Mouse (Mus musculus) lung, postnatal 36 days (tissue): ENCODE measurements around the gene Pts.
A peak's percentile ranks its signal among the peaks of the same experiment; 100 is the strongest.

Source experiments
- DNase-seq: peaks from one replicate; pipeline ENCODE4 v3.0.0; 2022; ENCODE audit warnings: mixed read lengths

Pts gene

DNA sequence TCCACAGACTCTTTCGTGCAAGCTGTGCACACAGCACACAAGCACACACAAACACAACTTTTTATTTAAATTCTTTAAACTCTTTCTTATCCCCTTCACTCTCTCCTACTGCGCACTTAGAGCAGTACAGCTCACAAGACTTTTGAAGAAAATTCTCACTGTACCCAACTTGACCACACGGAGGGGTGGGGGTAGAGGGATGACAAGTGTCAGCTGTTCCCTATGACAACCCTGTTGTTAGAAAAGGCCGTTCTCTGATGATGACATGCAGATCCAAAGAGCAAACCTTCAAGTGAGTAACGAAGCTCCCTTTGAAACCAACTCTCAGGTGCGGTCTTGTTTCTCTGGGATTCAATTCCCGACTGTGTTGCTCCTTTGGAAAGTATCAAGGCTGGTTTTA, 664 bp downstream of the Pts start:
- DNase-seq: no peak

DNA sequence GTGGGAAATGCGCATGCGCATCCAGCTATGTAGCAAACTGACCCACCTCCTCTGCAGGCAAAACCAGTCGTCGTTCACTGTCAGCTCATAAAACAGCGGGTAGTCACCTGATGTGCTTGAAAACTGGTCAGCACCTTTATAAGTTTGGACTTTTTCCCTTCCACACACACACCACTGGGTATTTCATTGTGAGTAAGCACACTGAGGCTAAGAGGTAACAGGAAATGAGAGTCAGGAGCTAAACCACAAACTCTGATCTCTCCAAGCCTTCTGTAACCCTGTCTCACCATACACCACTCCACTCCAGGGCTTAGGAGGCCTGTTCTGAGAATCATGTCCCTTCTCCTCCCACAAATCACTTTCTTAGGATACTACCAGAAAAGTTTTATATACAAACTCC, 2.9 kb downstream of the Pts start:
- DNase-seq: no peak

DNA sequence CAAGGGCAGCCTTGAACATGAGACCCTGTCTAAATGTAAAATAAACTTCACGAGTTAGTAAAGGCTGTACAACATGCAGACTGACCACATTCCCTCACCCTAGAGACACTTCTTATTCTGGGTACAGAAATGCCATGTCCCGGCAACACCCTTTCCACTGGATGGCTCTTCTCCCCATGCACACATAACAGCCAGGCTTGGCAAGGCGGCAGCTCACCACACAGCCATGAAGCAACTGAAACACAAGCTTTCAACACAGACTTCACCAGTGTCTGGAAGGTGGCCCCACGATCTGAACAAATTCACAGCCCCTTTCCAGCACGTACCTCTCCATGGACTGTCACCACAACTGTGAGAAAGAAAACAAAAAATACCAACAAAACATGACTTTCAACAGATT, 3.6 kb downstream of the Pts start:
- DNase-seq: no peak

DNA sequence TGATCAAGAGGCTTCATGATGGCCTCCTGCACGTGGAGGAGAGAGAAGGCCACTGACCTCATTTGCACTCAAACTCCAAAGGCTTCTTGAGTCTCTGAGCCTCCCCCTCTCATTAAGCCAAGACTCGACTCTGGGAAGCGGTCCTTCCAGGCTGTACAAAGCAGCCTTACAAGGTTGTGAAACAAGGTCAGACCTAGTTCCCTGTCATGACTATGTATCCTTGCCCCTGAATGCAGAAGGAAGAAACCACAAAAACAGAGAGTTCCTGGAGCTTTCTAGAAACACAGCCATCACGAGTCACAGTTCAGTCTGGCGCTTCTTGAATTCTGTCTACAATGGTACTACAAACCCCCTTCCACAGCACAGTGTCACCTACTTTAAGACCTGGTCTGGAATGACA, 6.0 kb downstream of the Pts start:
- DNase-seq: peak; percentile 38

DNA sequence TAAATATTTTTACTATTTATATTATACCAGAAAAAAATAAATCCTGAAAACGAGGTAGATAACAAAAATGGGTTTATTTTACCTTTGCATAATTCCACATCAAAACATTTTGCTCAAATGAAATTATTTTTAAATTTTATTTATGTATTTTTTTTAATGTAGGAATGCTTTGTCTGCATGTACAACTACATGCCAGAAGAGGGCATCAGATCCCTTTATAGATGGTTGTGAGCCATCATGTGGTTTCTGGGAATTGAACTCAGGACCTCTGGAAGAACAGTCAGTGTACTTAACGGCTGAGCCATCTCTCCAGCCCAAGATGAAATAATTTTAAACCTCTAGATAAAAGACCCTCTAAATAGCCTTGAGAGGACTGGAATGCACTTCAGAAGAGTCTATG, 7.0 kb downstream of the Pts start:
- no peak for DNase-seq

DNA sequence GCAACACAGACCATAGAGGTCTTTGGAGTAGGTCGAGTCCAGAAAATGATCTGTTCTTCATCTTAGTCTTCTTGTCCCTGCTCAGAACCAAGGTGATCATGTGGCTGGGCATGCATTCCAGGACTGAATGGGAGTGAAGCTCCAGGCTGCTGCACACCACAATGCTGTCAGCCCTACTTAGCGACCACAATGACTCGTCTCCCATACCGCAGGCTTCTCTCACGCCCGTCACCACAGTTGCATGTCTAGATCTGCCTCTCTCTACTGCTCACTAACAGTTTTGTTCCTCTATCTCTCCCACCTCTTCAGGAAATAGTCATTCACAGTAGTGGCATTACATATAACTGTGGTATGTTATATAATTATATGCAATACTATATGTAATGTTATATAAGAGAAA, 7.8 kb downstream of the Pts start:
- no peak for DNase-seq

DNA sequence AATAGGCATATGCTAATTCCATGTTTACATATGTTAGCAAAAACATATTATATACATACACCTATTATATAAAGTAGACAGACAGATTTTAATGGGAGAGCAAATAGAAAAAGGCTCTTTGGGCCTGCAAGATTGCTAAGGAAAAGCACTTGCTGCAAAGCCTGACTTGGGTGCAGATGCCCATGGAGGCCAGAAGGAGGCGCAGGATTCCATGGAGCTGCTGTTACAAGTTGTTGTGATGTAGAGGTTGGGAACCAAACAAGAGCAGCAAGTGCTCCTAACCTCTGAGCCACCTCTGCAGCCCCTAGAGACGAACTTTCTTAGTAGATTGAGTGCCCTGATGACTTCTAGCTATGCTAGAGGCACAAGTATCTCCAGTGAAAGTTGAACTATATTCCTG, 9.7 kb downstream of the Pts start:
- no peak for DNase-seq

DNA sequence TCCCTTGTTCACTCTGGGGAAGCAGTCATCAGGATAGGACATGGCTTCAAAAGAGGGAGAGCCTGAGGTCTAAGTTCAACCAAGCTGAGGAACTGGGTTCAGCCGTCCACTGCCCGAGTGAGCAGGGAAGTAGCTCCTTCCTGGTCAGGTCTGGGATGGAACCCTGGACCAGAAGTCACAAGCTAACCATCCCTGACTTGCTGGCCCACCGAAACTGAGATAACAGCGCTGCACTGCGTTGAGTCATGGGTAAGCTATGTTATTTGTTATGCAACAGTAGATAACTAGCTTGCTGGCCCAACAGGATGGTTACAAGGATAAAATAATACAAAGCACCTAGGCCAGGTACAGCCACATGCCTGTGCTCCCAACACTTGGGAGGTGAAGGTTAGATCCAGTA, 13.1 kb downstream of the Pts start:
- no peak for DNase-seq

DNA sequence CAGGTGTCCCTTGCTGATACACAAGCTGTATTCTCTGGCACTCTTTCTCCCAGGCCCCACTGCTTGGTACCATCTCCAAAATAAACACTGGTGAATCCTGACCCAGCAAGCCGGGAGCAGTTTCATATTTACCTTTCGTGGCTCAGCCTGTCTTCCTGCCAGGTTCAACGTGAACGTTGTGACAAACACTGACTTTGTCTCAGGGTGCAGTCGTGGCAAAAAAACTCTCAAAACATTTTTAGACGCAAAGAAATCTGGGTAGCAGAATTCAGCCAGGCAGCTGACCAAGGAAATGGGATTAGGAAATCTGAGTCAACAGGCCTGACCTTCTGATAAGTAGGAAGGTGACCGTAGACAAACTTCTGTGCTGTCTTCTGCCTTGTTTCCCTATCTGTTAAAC, 21.0 kb downstream of the Pts start:
- DNase-seq: no peak

DNA sequence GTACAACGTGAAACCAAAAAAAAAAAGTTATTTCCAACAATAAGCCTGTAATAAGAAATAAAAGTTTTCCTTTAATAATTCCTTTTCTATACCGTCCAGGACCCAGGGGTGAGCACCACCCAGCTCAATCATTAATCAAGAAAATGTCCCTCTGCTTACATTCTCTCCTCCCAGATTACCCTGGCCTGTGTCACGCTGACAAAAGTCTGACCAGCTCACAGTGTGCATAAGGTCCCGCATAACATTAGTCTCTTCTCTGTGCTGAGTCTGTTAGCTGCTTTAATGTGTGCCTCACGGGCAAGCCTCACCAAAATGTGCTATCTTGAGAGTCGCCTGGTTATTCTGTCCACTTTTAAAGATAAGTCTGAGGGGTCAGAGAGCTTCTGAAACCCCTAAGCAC, 23.1 kb downstream of the Pts start:
- DNase-seq: no peak

DNA sequence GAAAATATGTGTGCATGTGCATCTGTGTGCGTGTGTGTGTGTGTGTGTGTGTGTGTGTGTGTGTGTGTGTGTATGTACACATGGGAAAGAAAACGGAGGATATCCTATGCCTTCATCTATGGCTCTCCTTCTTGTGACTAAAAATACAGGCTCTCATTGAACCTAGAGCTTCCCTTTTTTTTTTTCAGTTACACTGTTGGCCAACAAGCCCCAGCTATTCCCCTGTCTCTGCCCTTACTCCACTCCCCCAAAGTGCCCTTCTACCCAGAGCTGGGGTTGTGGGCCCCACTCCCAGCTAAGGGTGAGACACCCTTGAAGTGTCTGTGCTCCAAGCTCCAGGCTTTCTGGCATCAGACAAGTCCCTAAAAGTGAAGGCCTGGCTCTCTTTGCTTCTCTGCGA, 25.6 kb downstream of the Pts start:
- DNase-seq: no peak

DNA sequence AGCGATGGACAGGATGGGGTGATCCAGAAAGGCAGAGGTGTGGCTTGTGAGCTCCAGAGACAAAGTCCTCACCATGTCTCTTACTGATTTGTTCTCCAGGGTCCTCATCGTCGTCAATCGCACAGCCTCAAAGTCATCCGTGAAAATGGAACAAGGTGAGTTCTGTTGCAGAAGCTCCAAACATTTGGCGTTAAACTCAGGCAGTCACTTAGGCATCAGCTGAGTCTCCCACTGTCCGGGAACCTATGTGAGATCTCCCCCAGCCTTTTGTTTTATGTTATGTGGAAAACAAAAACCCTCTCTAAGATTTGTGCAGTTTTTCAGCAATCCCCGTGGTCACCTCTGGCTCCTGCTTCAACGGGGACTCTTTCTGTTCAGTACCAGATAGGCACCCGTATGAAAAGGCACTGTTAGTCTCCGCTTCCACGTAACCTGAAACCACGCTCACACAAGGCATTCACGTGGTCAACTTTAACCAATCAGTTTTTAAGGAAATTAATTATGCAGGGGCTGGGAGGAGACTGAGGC, 27.5 kb downstream of the Pts start:
- DNase-seq: no peak

DNA sequence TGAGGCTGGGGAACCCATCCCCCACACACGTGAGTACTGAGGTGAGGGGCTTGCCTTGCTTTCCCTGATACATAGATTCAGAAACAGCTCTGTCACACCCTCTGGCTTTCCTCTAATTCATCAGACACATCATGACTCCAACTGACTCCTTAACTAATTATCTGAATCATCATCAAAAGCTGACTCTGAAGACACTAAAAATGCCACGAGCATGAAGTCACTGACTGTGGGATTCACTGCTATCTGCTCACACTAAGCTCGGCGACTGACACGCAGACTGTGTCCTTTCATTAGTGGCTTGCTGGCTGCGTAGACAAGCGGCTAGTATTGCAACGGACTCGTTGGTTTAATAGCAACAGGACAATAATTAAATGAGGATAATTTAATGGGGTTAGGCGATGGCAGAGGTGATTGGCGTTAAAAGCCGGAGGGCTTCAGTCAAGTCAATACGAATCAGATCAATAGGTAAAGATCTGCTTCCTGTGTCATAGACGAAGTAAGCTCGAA, 28.0 kb downstream of the Pts start:
- no peak for DNase-seq

DNA sequence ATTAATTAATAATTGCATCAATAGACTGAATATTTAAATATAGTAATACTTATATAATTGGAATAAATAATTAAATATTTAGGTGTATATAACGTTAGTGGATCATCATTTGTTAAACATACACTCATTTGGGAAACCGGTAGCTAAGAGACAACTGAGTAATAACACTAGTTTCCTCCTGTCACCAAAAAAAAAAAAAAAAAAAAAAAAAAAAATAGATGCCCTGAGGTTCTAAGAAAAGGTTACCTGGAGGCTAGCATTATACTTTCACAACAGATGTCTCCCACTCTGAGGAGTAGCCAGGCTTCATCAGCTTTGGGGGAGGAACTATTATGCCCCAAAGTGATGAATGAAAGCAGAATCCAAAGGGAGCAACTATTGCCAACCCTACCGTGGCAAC, 28.7 kb downstream of the Pts start:
- DNase-seq: no peak

DNA sequence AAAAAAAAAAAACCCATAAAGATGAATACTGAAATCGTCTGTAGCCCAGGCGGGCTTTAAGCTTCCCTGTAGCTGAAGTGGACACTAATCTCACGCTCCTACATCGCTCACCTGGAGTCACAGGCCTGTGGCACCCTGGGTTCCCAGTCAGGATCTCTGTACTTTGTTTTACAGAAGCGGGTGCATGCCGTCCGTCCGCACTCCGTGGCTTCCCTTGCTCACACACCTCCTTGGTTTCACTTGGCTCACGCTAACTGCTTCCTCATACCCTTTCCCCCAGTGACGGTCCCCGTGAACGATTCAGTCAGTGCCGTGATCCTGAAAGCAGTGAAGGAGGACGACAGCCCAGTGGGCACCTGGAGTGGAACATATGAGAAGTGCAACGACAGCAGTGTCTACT, 29.7 kb downstream of the Pts start:
- DNase-seq: no peak

DNA sequence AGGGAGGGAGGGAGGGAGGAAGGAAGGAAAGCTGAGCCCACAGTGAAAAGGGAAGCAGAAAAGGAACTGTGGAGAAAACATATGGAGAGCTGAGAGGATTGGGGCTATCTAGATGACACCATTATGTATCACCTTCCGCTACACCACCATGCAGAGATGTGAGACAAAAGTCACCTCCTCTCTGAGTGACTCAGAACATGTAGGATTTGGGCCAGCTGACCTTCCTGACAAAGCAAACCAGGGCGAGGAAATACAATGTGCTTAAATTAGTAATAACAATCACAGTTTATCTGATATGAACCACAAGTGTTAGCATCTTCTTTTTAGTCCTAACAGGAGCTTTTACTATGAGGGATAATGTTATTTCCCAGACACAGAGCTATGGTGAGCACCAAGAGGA, 31.0 kb downstream of the Pts start:
- DNase-seq: no peak

DNA sequence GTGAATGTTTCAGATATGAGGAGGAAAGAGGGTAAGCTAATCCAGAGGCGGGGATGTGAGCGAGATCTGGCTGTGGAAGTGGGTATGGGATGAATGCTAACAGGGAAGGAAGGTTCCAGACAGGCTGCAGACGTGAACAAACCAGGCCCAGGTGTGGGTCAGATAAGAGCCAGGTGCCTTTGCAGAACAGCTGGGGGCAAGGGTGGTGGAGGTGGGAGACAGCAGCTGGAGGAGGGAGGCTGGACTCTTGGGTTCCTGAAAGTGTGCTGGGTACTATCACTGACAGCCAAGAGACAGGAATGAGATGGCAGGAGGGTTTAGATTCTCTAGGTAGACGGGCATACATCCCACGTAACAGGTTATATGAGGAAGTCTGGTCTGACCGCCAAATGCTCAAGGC, 31.4 kb downstream of the Pts start:
- no peak for DNase-seq

DNA sequence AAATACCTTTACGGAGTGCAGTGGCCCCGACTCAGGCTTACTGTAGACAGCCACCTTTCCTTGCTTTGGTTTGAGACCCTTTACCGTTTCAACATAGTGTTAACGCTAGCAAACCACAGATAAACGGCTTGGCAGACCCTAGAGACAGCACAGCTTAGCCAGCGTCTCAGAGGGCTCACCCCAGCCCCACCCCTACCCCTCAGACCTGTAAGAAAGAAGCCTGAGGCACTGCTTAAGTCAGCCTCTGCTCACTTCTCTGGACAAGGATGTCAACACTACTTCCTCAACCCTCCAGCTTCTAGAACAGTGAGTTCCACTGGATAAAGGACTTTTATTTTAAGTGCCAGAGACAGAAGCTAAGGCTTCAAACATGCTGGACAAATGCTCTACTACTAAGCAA, 32.0 kb downstream of the Pts start:
- DNase-seq: no peak

DNA sequence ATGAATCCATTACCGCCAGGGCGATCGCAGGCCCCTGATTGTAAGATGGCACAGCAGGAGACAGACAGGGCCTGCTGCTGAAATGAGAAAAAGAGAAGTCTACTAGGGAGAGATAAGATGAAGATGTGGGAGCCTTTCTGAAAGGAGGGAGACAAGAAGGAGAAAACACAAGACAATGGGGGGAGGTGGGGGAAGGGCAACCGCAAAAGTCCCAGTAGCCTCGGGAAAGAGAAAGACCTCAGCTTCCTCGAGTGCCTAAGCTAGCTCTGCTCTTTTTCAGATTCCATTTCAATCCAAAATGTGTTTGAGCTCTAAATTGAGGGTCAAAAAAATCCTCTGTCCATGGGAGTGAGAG, 32.4 kb downstream of the Pts start:
- DNase-seq: no peak

DNA sequence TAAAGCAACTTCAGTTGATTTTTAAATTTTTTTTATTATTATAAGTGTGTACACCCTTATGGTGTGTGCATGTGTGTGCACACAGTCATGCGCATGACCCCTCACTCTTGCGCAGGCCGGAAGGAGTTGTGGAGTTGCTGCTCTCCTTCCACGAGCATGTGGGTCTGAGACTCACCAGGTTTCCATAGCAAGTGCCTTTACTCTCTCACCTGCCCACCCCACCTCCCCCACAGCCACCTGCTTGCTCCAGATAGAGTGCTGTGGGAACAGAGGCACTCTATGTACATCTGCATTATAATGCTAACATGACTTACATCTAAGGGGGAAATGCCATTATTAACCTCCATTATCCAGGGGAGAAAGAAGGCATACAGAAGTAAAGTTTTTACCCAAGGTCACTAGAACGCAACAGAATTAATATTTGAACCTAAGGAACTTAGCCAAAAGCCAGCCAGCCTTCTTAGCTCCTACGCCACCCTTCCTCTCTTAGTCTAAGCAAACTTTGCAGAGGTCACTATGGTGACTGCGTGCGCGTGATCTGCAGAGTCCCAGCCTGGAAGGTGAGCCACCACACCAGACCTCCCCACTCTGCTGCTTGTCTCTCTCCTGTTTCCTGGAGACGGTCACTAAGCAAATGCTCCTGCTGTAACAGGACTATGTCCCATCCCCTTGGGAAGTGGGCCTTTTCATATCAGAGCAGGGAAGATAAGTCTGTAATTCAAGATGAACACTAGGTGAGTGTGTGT, 32.9 kb downstream of the Pts start:
- DNase-seq: peak; percentile 71

DNA sequence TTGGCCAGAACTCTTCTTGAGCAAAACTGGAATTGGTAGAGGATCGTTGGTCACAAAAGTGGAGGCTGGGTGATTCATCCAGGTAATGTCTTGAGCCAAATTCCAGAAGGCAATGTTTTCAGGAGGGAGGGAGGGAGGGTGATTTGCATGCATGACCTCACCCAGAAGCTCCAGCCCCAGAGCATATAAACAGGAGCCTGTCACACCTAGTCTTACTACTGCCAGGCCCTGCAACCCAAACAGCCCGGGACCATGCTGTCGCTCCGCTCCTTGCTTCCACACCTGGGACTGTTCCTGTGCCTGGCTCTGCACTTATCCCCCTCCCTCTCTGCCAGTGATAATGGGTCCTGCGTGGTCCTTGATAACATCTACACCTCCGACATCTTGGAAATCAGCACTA, 34.2 kb downstream of the Pts start, which contains the start of gene Plet1:
TSS of gene Plet1 (plus strand) at position 215 of the 400 bp plus-strand sequence.
- peak; percentile 47 for DNase-seq

DNA sequence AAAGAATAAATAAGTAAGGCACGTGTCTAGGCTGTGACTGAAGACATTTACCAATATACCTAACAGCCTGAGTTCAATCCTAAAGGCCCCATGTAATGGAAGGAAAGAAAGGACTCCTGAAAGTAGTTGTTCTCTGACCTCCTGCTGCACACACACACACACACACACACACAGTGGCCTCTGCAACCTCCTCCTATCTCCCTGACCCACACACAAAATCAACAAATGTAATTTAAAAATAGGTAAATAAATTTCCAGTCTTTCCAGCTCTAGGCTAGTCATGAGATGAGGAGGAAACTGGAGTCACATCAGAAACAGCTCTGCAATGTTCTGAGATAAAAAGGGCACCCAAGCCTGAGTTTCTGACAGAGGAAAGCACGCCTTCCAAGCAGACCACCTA, 34.7 kb downstream of the Pts start:
- no peak for DNase-seq

DNA sequence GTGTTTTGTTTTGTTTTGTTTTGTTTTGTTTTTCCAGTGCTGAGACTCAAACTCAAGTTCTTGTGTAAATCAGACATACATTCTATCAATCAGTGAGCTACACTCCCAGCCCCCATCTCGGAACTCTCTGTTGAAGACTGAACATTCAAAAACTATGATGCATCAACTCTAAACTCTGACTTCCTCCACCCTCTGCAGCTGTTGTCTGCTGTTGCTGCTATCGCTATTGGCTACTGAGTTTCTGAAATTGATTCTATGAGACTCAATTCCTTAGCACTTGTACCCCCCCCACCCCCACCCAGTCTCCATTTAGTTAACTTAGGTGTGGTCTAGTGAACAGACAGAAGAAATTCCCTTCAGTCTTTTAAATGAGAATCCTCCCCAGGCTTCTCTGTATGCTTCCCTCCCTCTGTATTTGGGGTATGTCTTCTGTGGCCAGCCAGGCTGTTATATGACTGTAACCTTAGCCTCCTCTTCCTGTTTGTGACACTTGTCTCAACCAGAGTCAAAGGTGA, 36.9 kb downstream of the Pts start:
- no peak for DNase-seq

DNA sequence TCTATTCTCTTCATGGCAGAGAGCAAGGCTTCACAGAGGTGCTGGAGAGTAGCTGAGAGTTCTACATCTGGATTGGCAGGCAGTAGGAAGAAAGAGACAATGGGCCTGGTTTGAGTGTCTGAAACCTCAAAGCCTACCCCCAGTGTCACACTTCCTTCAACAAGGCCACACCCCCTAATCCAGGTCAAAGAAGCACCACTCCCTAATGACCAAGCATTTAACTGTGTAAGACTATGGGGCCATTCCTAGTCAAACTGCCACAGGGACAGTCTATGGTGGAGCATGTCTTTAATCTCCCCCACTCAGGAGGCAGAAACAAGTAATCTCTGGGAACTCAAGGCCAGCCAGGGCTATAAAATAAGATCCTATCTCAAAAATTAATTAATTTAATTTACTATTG, 37.7 kb downstream of the Pts start:
- DNase-seq: peak; percentile 31

DNA sequence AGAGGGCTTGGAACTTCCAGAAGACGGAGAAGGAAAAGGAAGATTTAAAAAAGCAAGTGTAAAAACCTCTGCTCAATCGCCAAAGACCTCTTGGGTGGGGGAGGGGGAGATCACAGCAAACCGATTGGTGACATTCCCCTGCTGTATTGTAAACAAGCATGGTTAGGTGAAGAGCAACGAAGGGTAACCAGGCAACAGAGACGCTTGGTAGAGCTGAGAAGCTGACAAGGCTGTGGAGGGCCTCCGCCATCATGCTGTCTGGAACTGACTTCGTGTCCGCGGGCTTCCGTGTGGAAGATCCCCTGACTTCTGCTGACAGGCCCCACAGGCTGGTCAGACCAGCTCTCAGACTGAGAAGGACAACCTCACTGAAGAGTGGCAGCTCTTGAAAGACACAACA, 43.0 kb downstream of the Pts start:
- no peak for DNase-seq
